Mouse (Mus musculus): ENCODE measurements around the gene Mid1.
"Not testable (repeated sequence)": the region's sequence is repeated elsewhere in the genome, so short reads cannot be mapped to it uniquely, and the experiment has no call there.

DNA sequence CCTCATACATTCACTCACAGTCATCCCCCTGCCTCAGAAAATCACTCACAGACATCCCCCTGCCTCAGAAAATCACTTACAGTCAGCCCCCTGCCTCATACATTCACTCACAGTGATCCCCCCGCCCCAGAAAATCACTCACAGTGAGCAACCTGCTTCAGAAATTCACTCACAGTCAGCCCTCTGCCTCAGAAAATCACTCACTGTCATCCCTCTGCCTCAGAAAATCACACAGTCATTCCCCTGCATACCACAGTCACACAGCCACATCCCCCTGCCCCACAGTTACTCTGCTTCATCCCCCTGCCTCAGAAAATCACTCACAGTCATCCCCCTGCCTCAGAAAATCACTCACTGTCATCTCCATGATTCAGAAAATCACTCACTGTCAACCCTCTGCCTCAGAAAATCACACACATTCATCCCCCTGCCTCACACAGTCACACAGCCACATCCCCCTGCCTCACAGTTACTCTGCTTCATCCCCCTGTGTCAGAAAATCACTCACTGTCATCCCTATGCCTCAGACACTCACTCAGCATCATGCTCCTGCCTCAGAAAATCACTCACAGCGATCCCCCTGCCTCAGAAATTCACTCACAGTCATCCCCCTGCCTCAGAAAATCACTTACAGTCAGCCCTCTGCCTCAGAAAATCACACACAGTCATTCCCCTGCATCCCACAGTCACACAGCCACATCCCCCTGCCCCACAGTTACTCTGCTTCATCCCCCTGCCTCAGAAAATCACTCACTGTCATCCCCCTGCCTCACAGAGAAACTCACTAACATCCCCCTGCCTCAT is 322.6 kb downstream of the Mid1 start:
- TF ChIP-seq CTCF, POLR2A (IDR thresholded peaks at IDR 0.05; ENCODE audit: extremely low read depth, insufficient read depth, low read length): not testable (repeated sequence)
